Mouse (Mus musculus): Measurements from ENCODE around the gene Rxfp3.

GRCm38 (mm10) chr15:11054440-11055080, 16.8 kb upstream of the Rxfp3 start:
- no peak for TF ChIP-seq TAL1 (IDR thresholded peaks at IDR 0.05; ENCODE audit: low read length)
- TF ChIP-seq GATA1 (IDR thresholded peaks at IDR 0.05; ENCODE audit: low read length), result no peak
